Mouse (Mus musculus) neural tube, embryonic 13.5 days (tissue): ENCODE measurements around the gene Usp2. TPM values are rescaled to one million over a fixed set of nuclear protein-coding genes. Genes with fewer than 3 reads are reported as not detected.

ENCODE experiments used
- ATAC-seq: fragments of 200-750 bp; cut with Nextera tagmentation; 2 replicates; pipeline ENCODE4 v1.8.0; 2017; ENCODE audit warnings: low read depth, mild to moderate bottlenecking, moderate TSS enrichment, moderate library complexity
- H3K27ac ChIP-seq: fragments of 300-500 bp; sonication (generic); replicated peaks from 2 replicates; pipeline ENCODE4 v1.5.1; 2015; ENCODE audit warnings: moderate library complexity, mild to moderate bottlenecking, inconsistent platforms
- H3K27me3 ChIP-seq: fragments of 300-500 bp; sonication (generic); 2 replicates; pipeline ENCODE4 v1.6.1; 2015; ENCODE audit warnings: mild to moderate bottlenecking, inconsistent platforms
- H3K36me3 ChIP-seq: fragments of 300-500 bp; sonication (generic); 2 replicates; pipeline ENCODE4 v1.6.1; 2015; ENCODE audit warnings: mild to moderate bottlenecking, inconsistent platforms
- H3K4me1 ChIP-seq: fragments of 300-500 bp; sonication (generic); replicated peaks from 2 replicates; pipeline ENCODE4 v1.6.1; 2015; ENCODE audit warnings: inconsistent platforms
- H3K4me2 ChIP-seq: fragments of 300-500 bp; sonication (generic); 2 replicates; pipeline ENCODE4 v1.6.1; 2015; ENCODE audit warnings: inconsistent platforms, mild to moderate bottlenecking, moderate library complexity
- H3K4me3 ChIP-seq: fragments of 300-500 bp; sonication (generic); 2 replicates; pipeline ENCODE4 v1.5.1; 2015; ENCODE audit warnings: mild to moderate bottlenecking, inconsistent platforms
- H3K9ac ChIP-seq: fragments of 300-500 bp; sonication (generic); 2 replicates; pipeline ENCODE4 v1.6.1; 2015; ENCODE audit warnings: moderate library complexity, mild to moderate bottlenecking, inconsistent platforms
- H3K9me3 ChIP-seq: fragments of 300-500 bp; sonication (generic); 2 replicates; pipeline ENCODE4 v1.6.1; 2016; ENCODE audit warnings: inconsistent platforms
- WGBS: fragments of 180-500 bp; shearing (Covaris S2); methylation state at CpG from one replicate; pipeline ENCODE4 v1.1.7; 2015; 5-methylcytosine and 5-hydroxymethylcytosine counted together
- polyA plus RNA-seq: library from polyadenylated mRNA; unstranded; fragments of >200 nt; fragmentation: Nextera tagmentation; extraction: Ambion mirVana; gene quantifications from 2 replicates; pipeline ENCODE4 v1.2.1, GENCODE M21; 2015

The Usp2 gene
- polyA plus RNA-seq, 1 experiment from 2014 or later: 8.7 TPM

GRCm38 (mm10) chr9:44048541-44049380 is 18.1 kb upstream of the Usp2 start:
- Histone ChIP-seq H3K36me3 (no peaks in the 10 kb centered on the region), H3K27me3 (peaks cover 22% of the 10 kb centered on the region), H3K4me3 (no peak overlapping the region), H3K4me1 (peaks cover 7% of the 10 kb centered on the region), H3K9ac (no peak overlapping the region), H3K27ac (no peak overlapping the region), H3K4me2 (no peak overlapping the region), H3K9me3 (no peaks in the 10 kb centered on the region)
- no peak for ATAC-seq
- WGBS: 79% methylated on average over 15 of the region's 15 CpGs

GRCm38 (mm10) chr9:44049381-44050165 is 17.2 kb upstream of the Usp2 start:
- H3K4me1 ChIP-seq: no peaks in the 10 kb centered on the region
- no peak for ATAC-seq
- no peak overlapping the region for H3K9ac ChIP-seq
- 93% methylated on average over 8 of the region's 8 CpGs for WGBS
- peaks cover 14% of the 10 kb centered on the region for H3K27me3 ChIP-seq
- H3K36me3 ChIP-seq: no peaks in the 10 kb centered on the region
- no peak overlapping the region for H3K4me2 ChIP-seq
- H3K9me3 ChIP-seq: no peaks in the 10 kb centered on the region
- H3K4me3 ChIP-seq: no peak overlapping the region
- no peak overlapping the region for H3K27ac ChIP-seq

GRCm38 (mm10) chr9:44052855-44053254 is 14.0 kb upstream of the Usp2 start:
- no peak overlapping the region for H3K4me3 ChIP-seq
- H3K9ac ChIP-seq: no peak overlapping the region
- no peaks in the 10 kb centered on the region for H3K36me3 ChIP-seq
- no peaks in the 10 kb centered on the region for H3K9me3 ChIP-seq
- H3K27ac ChIP-seq: no peak overlapping the region
- H3K27me3 ChIP-seq: no peaks in the 10 kb centered on the region
- H3K4me1 ChIP-seq: no peaks in the 10 kb centered on the region
- 63% methylated on average over 3 of the region's 3 CpGs for WGBS
- ATAC-seq: no peak
- no peak overlapping the region for H3K4me2 ChIP-seq

- H3K4me1 ChIP-seq: no peaks in the 10 kb centered on the region
- no peaks in the 10 kb centered on the region for H3K9me3 ChIP-seq
- H3K27ac ChIP-seq: no peak overlapping the region
- H3K4me3 ChIP-seq: no peak overlapping the region
- H3K27me3 ChIP-seq: no peaks in the 10 kb centered on the region
- no peak overlapping the region for H3K9ac ChIP-seq
- 74% methylated on average over 1 of the region's 1 CpGs for WGBS
- H3K4me2 ChIP-seq: no peak overlapping the region
- H3K36me3 ChIP-seq: no peaks in the 10 kb centered on the region
- ATAC-seq: no peak
Observed at GRCm38 (mm10) chr9:44053936-44054335, 12.9 kb upstream of the Usp2 start.

GRCm38 (mm10) chr9:44058606-44059005 is 8.2 kb upstream of the Usp2 start:
- ATAC-seq: no peak
- no peak overlapping the region for H3K9ac ChIP-seq
- no peaks in the 10 kb centered on the region for H3K9me3 ChIP-seq
- H3K27me3 ChIP-seq: 0 out of 2 replicates have a peak, but pooled peaks cover 3% of the 10 kb centered on the region
- H3K4me2 ChIP-seq: no peak overlapping the region
- H3K36me3 ChIP-seq: no peaks in the 10 kb centered on the region
- no peaks in the 10 kb centered on the region for H3K4me1 ChIP-seq
- no peak overlapping the region for H3K4me3 ChIP-seq
- 90% methylated on average over 6 of the region's 6 CpGs for WGBS
- no peak overlapping the region for H3K27ac ChIP-seq

- Histone ChIP-seq H3K27ac (no peak overlapping the region), H3K27me3 (peaks cover 7% of the 10 kb centered on the region), H3K9ac (no peak overlapping the region), H3K4me2 (no peak overlapping the region), H3K4me3 (no peak overlapping the region), H3K9me3 (no peaks in the 10 kb centered on the region), H3K36me3 (no peaks in the 10 kb centered on the region), H3K4me1 (peaks cover 21% of the 10 kb centered on the region)
- no peak for ATAC-seq
- 37% methylated on average over 1 of the region's 1 CpGs for WGBS
Observed at GRCm38 (mm10) chr9:44065177-44065576, 1.6 kb upstream of the Usp2 start.

- Histone ChIP-seq H3K4me2 (peak overlapping the region; percentile 88), H3K4me1 (peaks cover 41% of the 10 kb centered on the region), H3K9me3 (no peaks in the 10 kb centered on the region), H3K36me3 (no peaks in the 10 kb centered on the region), H3K27me3 (peaks cover 7% of the 10 kb centered on the region), H3K4me3 (peak overlapping the region; percentile 52), H3K9ac (peak overlapping the region; percentile 73), H3K27ac (0 out of 2 replicates have a peak overlapping the region, but pooled peaks have one; percentile 23)
- WGBS: 7% methylated on average over 15 of the region's 15 CpGs
- peak; percentile 65; the same call in 1 of the 2 replicates for ATAC-seq
Observed at GRCm38 (mm10) chr9:44067241-44067959, 579 bp downstream of the Usp2 start.

GRCm38 (mm10) chr9:44067960-44068330 is 1.1 kb downstream of the Usp2 start:
- H3K27ac ChIP-seq: no peak overlapping the region
- 77% methylated on average over 6 of the region's 6 CpGs for WGBS
- no peaks in the 10 kb centered on the region for H3K9me3 ChIP-seq
- H3K36me3 ChIP-seq: no peaks in the 10 kb centered on the region
- no peak for ATAC-seq
- H3K4me3 ChIP-seq: no peak overlapping the region
- peak overlapping the region; percentile 88 for H3K4me2 ChIP-seq
- peaks cover 7% of the 10 kb centered on the region for H3K27me3 ChIP-seq
- no peak overlapping the region for H3K9ac ChIP-seq
- H3K4me1 ChIP-seq: peaks cover 47% of the 10 kb centered on the region

- H3K27ac ChIP-seq: no peak overlapping the region
- no peaks in the 10 kb centered on the region for H3K36me3 ChIP-seq
- WGBS: 43% methylated on average over 7 of the region's 7 CpGs
- H3K4me2 ChIP-seq: no peak overlapping the region
- H3K4me3 ChIP-seq: no peak overlapping the region
- H3K9ac ChIP-seq: no peak overlapping the region
- no peak for ATAC-seq
- H3K27me3 ChIP-seq: peaks cover 4% of the 10 kb centered on the region
- peaks cover 52% of the 10 kb centered on the region for H3K4me1 ChIP-seq
- no peaks in the 10 kb centered on the region for H3K9me3 ChIP-seq
Observed at GRCm38 (mm10) chr9:44069252-44069651, 2.4 kb downstream of the Usp2 start.

- H3K27ac ChIP-seq: no peak overlapping the region
- WGBS: 70% methylated on average over 14 of the region's 14 CpGs
- no peak for ATAC-seq
- peak overlapping the region; percentile 52; the same call in 1 of the 2 replicates for H3K9ac ChIP-seq
- peaks cover 52% of the 10 kb centered on the region for H3K4me1 ChIP-seq
- H3K9me3 ChIP-seq: no peaks in the 10 kb centered on the region
- H3K4me3 ChIP-seq: no peak overlapping the region
- H3K36me3 ChIP-seq: no peaks in the 10 kb centered on the region
- H3K27me3 ChIP-seq: peaks cover 4% of the 10 kb centered on the region
- peak overlapping the region; percentile 7; the same call in 1 of the 2 replicates for H3K4me2 ChIP-seq
Observed at GRCm38 (mm10) chr9:44070113-44070843, 3.5 kb downstream of the Usp2 start.

- Histone ChIP-seq H3K27ac (no peak overlapping the region; the same call in 1 of the 2 replicates), H3K4me1 (peaks cover 56% of the 10 kb centered on the region), H3K27me3 (peaks cover 4% of the 10 kb centered on the region), H3K9ac (peak overlapping the region; percentile 52; the same call in 1 of the 2 replicates), H3K9me3 (no peaks in the 10 kb centered on the region), H3K4me2 (peak overlapping the region; percentile 7; the same call in 1 of the 2 replicates), H3K36me3 (no peaks in the 10 kb centered on the region), H3K4me3 (no peak overlapping the region)
- 41% methylated on average over 8 of the region's 8 CpGs for WGBS
- no peak for ATAC-seq
Observed at GRCm38 (mm10) chr9:44070844-44071231, 4.0 kb downstream of the Usp2 start.
